Mouse (Mus musculus): ENCODE measurements around the gene Ifi27l2a. TPM values are rescaled to one million over a fixed set of nuclear protein-coding genes. Genes with fewer than 3 reads are reported as not detected.
A peak's percentile ranks its signal among the peaks of the same experiment; 100 is the strongest.

Ifi27l2a gene
- polyA plus RNA-seq, 1 experiment from 2014 or later = 20.8 TPM

DNA sequence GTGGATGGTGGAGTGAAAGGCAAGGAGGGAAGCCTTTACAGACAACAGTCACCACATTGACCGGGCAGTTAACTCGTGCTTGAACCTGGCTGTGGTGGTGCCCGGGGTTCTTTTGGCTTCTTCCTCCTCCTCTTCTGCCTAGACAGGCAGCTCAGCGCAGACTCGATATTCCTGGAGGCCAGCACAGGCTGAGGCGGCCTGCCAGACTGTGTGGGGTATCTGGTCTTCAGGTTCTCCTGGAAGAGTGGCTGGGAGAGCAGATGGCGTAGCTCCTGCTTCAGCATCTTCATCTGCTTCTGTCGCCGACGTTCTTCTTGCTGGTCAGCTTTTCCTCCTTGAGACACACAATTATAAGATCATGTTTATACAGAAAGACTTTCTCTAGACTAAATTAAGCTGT, 35.3 kb downstream of the Ifi27l2a start:
- 86% methylated on average over 10 of the region's 10 CpGs for WGBS
- Histone ChIP-seq H3K9me3 (no peaks in the 10 kb centered on the region), H3K27me3 (replicated peaks) (no peaks in the 10 kb centered on the region), H3K27ac (no peak overlapping the region), H3K4me3 (replicated peaks) (no peak overlapping the region), H3K4me2 (replicated peaks) (no peak overlapping the region), H3K36me3 (peaks cover 50% of the 10 kb centered on the region), H3K4me1 (replicated peaks) (no peaks in the 10 kb centered on the region), H3K9ac (no peak overlapping the region)
- no peak for ATAC-seq

GRCm38 (mm10) chr12:103407720-103408119, 35.8 kb downstream of the Ifi27l2a start, which contains the start of gene 9330161L09Rik:
Gene 9330161L09Rik (minus strand): TSS chr12:103407820.
- no peak within 1 kb of the TSS for H3K4me3 ChIP-seq (replicated peaks)
- 97% methylated on average over 4 of the region's 4 CpGs for WGBS
- no peaks in the 10 kb centered on the region for H3K9me3 ChIP-seq
- no peak for ATAC-seq
- peaks cover 45% of the 10 kb centered on the region for H3K36me3 ChIP-seq
- H3K4me1 ChIP-seq (replicated peaks) = no peaks in the 10 kb centered on the region
- H3K27me3 ChIP-seq (replicated peaks) = no peaks in the 10 kb centered on the region
- H3K27ac ChIP-seq = no peak within 1 kb of the TSS
- no peak within 1 kb of the TSS for H3K9ac ChIP-seq
- H3K4me2 ChIP-seq (replicated peaks) = no peak within 1 kb of the TSS

GRCm38 (mm10) chr12:103404131-103404530, 39.3 kb downstream of the Ifi27l2a start:
- Histone ChIP-seq H3K4me3 (replicated peaks) (no peak overlapping the region), H3K27ac (no peak overlapping the region), H3K27me3 (replicated peaks) (no peaks in the 10 kb centered on the region), H3K9me3 (no peaks in the 10 kb centered on the region), H3K4me2 (replicated peaks) (no peak overlapping the region), H3K36me3 (peaks cover 24% of the 10 kb centered on the region), H3K9ac (no peak overlapping the region), H3K4me1 (replicated peaks) (no peaks in the 10 kb centered on the region)
- no peak for ATAC-seq
- 87% methylated on average over 18 of the region's 18 CpGs for WGBS

GRCm38 (mm10) chr12:103396751-103397150, 46.7 kb downstream of the Ifi27l2a start:
- WGBS = 81% methylated on average over 7 of the region's 7 CpGs
- no peaks in the 10 kb centered on the region for H3K27me3 ChIP-seq (replicated peaks)
- H3K36me3 ChIP-seq = no peaks in the 10 kb centered on the region
- no peak for ATAC-seq
- no peaks in the 10 kb centered on the region for H3K4me1 ChIP-seq (replicated peaks)
- no peak overlapping the region for H3K4me3 ChIP-seq (replicated peaks)
- no peak overlapping the region for H3K4me2 ChIP-seq (replicated peaks)
- no peak overlapping the region for H3K9ac ChIP-seq
- H3K9me3 ChIP-seq = no peaks in the 10 kb centered on the region
- no peak overlapping the region for H3K27ac ChIP-seq

DNA sequence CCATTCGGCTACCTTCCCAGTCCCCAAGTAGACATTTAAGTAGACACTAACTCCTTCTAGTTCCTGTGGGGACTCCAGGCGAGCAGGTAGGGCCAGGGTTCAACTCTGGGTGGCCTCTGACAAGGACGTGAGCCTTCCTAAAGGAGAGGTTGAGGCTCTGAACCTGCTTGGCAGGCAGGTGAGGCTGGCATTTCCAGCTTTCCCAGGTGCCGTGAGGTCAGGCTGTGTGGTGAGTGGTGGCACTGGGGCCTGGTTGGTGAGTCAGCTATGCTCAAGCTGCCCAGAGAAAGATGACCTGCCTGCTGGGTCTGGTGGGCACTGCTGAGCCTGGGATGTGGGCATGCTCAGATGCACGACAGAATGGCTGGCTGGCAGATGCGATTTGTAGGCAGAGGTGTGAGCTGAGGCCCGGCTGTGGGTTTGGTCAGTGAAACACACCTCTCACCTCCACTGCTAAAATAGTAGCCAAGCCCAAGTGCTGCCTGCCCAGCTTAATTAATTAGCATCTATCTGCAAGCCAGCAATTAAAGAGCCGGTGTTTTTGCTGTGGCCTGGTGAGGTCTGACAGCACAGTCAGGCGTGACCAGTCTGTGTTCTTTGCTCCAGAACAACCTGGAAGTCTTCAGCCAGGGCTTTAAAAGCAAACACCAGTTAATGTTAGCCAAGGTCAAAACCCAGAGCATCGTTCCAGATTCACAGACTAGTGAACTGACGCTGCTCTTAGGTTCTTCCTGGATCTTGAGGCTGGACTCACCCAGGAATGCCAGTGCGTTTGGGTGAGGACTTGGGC, 47.8 kb downstream of the Ifi27l2a start:
- H3K4me3 ChIP-seq (replicated peaks) = no peak overlapping the region
- no peaks in the 10 kb centered on the region for H3K36me3 ChIP-seq
- no peak for ATAC-seq
- no peaks in the 10 kb centered on the region for H3K27me3 ChIP-seq (replicated peaks)
- H3K9ac ChIP-seq = no peak overlapping the region
- H3K27ac ChIP-seq = no peak overlapping the region
- no peak overlapping the region for H3K4me2 ChIP-seq (replicated peaks)
- H3K9me3 ChIP-seq = no peaks in the 10 kb centered on the region
- WGBS = 65% methylated on average over 12 of the region's 12 CpGs
- H3K4me1 ChIP-seq (replicated peaks) = no peaks in the 10 kb centered on the region

GRCm38 (mm10) chr12:103393528-103393927, 50.0 kb downstream of the Ifi27l2a start:
- peak; percentile 41; the same call in 1 of the 2 replicates for ATAC-seq
- no peak overlapping the region for H3K4me2 ChIP-seq (replicated peaks)
- no peaks in the 10 kb centered on the region for H3K36me3 ChIP-seq
- H3K9ac ChIP-seq = no peak overlapping the region
- no peaks in the 10 kb centered on the region for H3K9me3 ChIP-seq
- no peak overlapping the region for H3K27ac ChIP-seq
- 0 out of 2 replicates have a peak, but pooled peaks cover 7% of the 10 kb centered on the region for H3K4me1 ChIP-seq (replicated peaks)
- H3K27me3 ChIP-seq (replicated peaks) = no peaks in the 10 kb centered on the region
- no peak overlapping the region for H3K4me3 ChIP-seq (replicated peaks)
- 33% methylated on average over 6 of the region's 6 CpGs for WGBS

Other genes with a start within 250 kb of the Ifi27l2a start
- gene Prima1, start 201.5 kb downstream of the Ifi27l2a start, polyA plus RNA-seq (2015; fragmentation: Nextera tagmentation; extraction: Ambion mirVana) = 1.1 and 1.4 TPM in 2 replicates
- gene Fam181a, start 132.7 kb downstream of the Ifi27l2a start, polyA plus RNA-seq (2015; fragmentation: Nextera tagmentation; extraction: Ambion mirVana) = 0.13 TPM in 1 of 2 replicates, not detected in the other
- gene Asb2, start 87.7 kb downstream of the Ifi27l2a start, polyA plus RNA-seq (2015; fragmentation: Nextera tagmentation; extraction: Ambion mirVana) = 16.5 and 17.9 TPM in 2 replicates
- 5.6 and 6.6 TPM in 2 replicates for gene Otub2, start 55.0 kb downstream of the Ifi27l2a start, polyA plus RNA-seq (2015; fragmentation: Nextera tagmentation; extraction: Ambion mirVana)
- gene 9330161L09Rik, start 35.9 kb downstream of the Ifi27l2a start, polyA plus RNA-seq (2015; fragmentation: Nextera tagmentation; extraction: Ambion mirVana) = 0.16 and 0.48 TPM in 2 replicates
- gene Ddx24, start 17.9 kb downstream of the Ifi27l2a start, polyA plus RNA-seq (2015; fragmentation: Nextera tagmentation; extraction: Ambion mirVana) = 90.6 and 99.4 TPM in 2 replicates
- 45.6 and 48.8 TPM in 2 replicates for gene Ifi27, start 9.5 kb downstream of the Ifi27l2a start, polyA plus RNA-seq (2015; fragmentation: Nextera tagmentation; extraction: Ambion mirVana)
- 25.4 and 30.5 TPM in 2 replicates for gene Ifi27l2b, start 13.5 kb upstream of the Ifi27l2a start, polyA plus RNA-seq (2015; fragmentation: Nextera tagmentation; extraction: Ambion mirVana)
- 1.2 and 1.3 TPM in 2 replicates for gene Ppp4r4, start 88.6 kb upstream of the Ifi27l2a start, polyA plus RNA-seq (2015; fragmentation: Nextera tagmentation; extraction: Ambion mirVana)
- gene Serpina10, start 187.8 kb upstream of the Ifi27l2a start, polyA plus RNA-seq (2015; fragmentation: Nextera tagmentation; extraction: Ambion mirVana) = 1.8 and 2.3 TPM in 2 replicates
- gene Serpina6, start 213.5 kb upstream of the Ifi27l2a start, polyA plus RNA-seq (2015; fragmentation: Nextera tagmentation; extraction: Ambion mirVana) = 96.8 and 146 TPM in 2 replicates
- gene Serpina16, start 232.5 kb upstream of the Ifi27l2a start, polyA plus RNA-seq (2015; fragmentation: Nextera tagmentation; extraction: Ambion mirVana) = 0.30 and 0.56 TPM in 2 replicates